Mouse (Mus musculus) thymus, postnatal 0 days (tissue): ENCODE results near the gene Commd1. TPM values are rescaled to one million over a fixed set of nuclear protein-coding genes. Genes with fewer than 3 reads are reported as not detected.
A peak's percentile ranks its signal among the peaks of the same experiment; 100 is the strongest.

Experiments used
- DNase-seq: peaks from one replicate; pipeline ENCODE4 v3.0.0-alpha.2; 2015; ENCODE audit warnings: low spot score
- polyA plus RNA-seq: library from polyadenylated mRNA; unstranded; fragments of >200 nt; fragmentation: Nextera tagmentation; extraction: Ambion mirVana; gene quantifications from 2 replicates; pipeline ENCODE4 v1.2.1, GENCODE M21; 2015

The Commd1 gene
- polyA plus RNA-seq = 265 and 303 TPM in 2 replicates

GRCm38 (mm10) chr11:22981984-22982757 lies at the start of gene Commd1, which contains the start of gene Gm28048:
Commd1 (minus strand) TSS chr11:22982382.
Gm28048 (minus strand) TSS chr11:22982090.
- peak; percentile 95 for DNase-seq

GRCm38 (mm10) chr11:23029399-23029798 lies 47.2 kb upstream of the Commd1 start:
- DNase-seq = no peak

- DNase-seq = no peak
Measured at GRCm38 (mm10) chr11:23028957-23029356, 46.8 kb upstream of the Commd1 start.

GRCm38 (mm10) chr11:23024169-23024568 lies 42.0 kb upstream of the Commd1 start:
- no peak for DNase-seq

- no peak for DNase-seq
Measured at GRCm38 (mm10) chr11:23023155-23023554, 41.0 kb upstream of the Commd1 start.

- DNase-seq = no peak
Measured at GRCm38 (mm10) chr11:23020841-23021240, 38.7 kb upstream of the Commd1 start.

GRCm38 (mm10) chr11:23020116-23020770 lies 38.1 kb upstream of the Commd1 start:
- no peak for DNase-seq

- no peak for DNase-seq
Measured at GRCm38 (mm10) chr11:23017943-23018342, 35.8 kb upstream of the Commd1 start.

GRCm38 (mm10) chr11:23014996-23015395 lies 32.8 kb upstream of the Commd1 start:
- DNase-seq = no peak

- DNase-seq = peak; percentile 36
Measured at GRCm38 (mm10) chr11:23013580-23014294, 31.6 kb upstream of the Commd1 start.

GRCm38 (mm10) chr11:23013096-23013495 lies 30.9 kb upstream of the Commd1 start:
- DNase-seq = no peak

- no peak for DNase-seq
Measured at GRCm38 (mm10) chr11:23008824-23009200, 26.6 kb upstream of the Commd1 start.

- DNase-seq = peak; percentile 60
Measured at GRCm38 (mm10) chr11:23008181-23008823, 26.1 kb upstream of the Commd1 start.

GRCm38 (mm10) chr11:23007481-23008180 lies 25.4 kb upstream of the Commd1 start, which contains the start of gene Fam161a:
Fam161a (plus strand) TSS chr11:23007531.
- peak; percentile 61 for DNase-seq

GRCm38 (mm10) chr11:23007166-23007480 lies 24.9 kb upstream of the Commd1 start:
- DNase-seq = no peak

- DNase-seq = no peak
Measured at GRCm38 (mm10) chr11:23005276-23005675, 23.1 kb upstream of the Commd1 start.

- DNase-seq = no peak
Measured at GRCm38 (mm10) chr11:22998308-22998707, 16.1 kb upstream of the Commd1 start.

- DNase-seq = no peak
Measured at GRCm38 (mm10) chr11:22995461-22995860, 13.3 kb upstream of the Commd1 start.

GRCm38 (mm10) chr11:22994271-22994670 lies 12.1 kb upstream of the Commd1 start:
- DNase-seq = no peak

- no peak for DNase-seq
Measured at GRCm38 (mm10) chr11:22991218-22991835, 9.1 kb upstream of the Commd1 start.
